Mouse (Mus musculus): ENCODE data around the gene Naip5. TPM values are rescaled to one million over a fixed set of nuclear protein-coding genes. Genes with fewer than 3 reads are reported as not detected.
"Not testable (repeated sequence)": the region's sequence is repeated elsewhere in the genome, so short reads cannot be mapped to it uniquely, and the experiment has no call there.

Naip5 gene
- under 1 TPM; 0.28 to 0.33 TPM for total RNA-seq (2021)
- long read RNA-seq, experiment 1 = 0 reads
- long read RNA-seq, experiment 2 = 0 reads

- not testable (repeated sequence) for DNase-seq (ENCODE audit: low spot score in 2 of 2)
These were observed at the start of gene Naip5 for GRCm38 (mm10) chr13:100246223-100246622. Gene Naip5, minus strand, starts transcription at chr13:100246323.

- DNase-seq (ENCODE audit: low spot score in 2 of 2) = no peak
These were observed 38.5 kb upstream of the Naip5 start for GRCm38 (mm10) chr13:100284611-100285010.

- DNase-seq (ENCODE audit: low spot score in 2 of 2) = not testable (repeated sequence)
These were observed 25.5 kb upstream of the Naip5 start for GRCm38 (mm10) chr13:100271474-100272132.

GRCm38 (mm10) chr13:100256996-100257395 lies 10.9 kb upstream of the Naip5 start:
- DNase-seq (ENCODE audit: low spot score in 2 of 2) = not testable (repeated sequence)

- not testable (repeated sequence) for DNase-seq (ENCODE audit: low spot score in 2 of 2)
These were observed 9.8 kb upstream of the Naip5 start for GRCm38 (mm10) chr13:100255925-100256324.

GRCm38 (mm10) chr13:100251897-100252296 lies 5.8 kb upstream of the Naip5 start:
- not testable (repeated sequence) for DNase-seq (ENCODE audit: low spot score in 2 of 2)

- not testable (repeated sequence) for DNase-seq (ENCODE audit: low spot score in 2 of 2)
These were observed 885 bp upstream of the Naip5 start for GRCm38 (mm10) chr13:100246896-100247519.

GRCm38 (mm10) chr13:100243702-100244101 lies 2.4 kb downstream of the Naip5 start:
- no peak for DNase-seq (ENCODE audit: low spot score in 2 of 2)

GRCm38 (mm10) chr13:100213683-100214082 lies 32.4 kb downstream of the Naip5 start:
- not testable (repeated sequence) for DNase-seq (ENCODE audit: low spot score in 2 of 2)

- DNase-seq (ENCODE audit: low spot score in 2 of 2) = no peak
These were observed 35.6 kb downstream of the Naip5 start for GRCm38 (mm10) chr13:100210540-100210939.

- DNase-seq (ENCODE audit: low spot score in 2 of 2) = no peak
These were observed 42.8 kb downstream of the Naip5 start for GRCm38 (mm10) chr13:100203319-100203718.

GRCm38 (mm10) chr13:100201659-100202333 lies 44.3 kb downstream of the Naip5 start, which contains the start of gene Naip2:
Gene Naip2, minus strand, starts transcription at chr13:100202092.
- DNase-seq (ENCODE audit: low spot score in 2 of 2) = not testable (repeated sequence)

GRCm38 (mm10) chr13:100200778-100201177 lies 45.3 kb downstream of the Naip5 start:
- DNase-seq (ENCODE audit: low spot score in 2 of 2) = no peak

GRCm38 (mm10) chr13:100195421-100195820 lies 50.7 kb downstream of the Naip5 start:
- no peak for DNase-seq (ENCODE audit: low spot score in 2 of 2)

GRCm38 (mm10) chr13:100183111-100183510 lies 63.0 kb downstream of the Naip5 start:
- DNase-seq (ENCODE audit: low spot score in 2 of 2) = not testable (repeated sequence)

- DNase-seq (ENCODE audit: low spot score in 2 of 2) = peak in 1 of 2 experiments; percentile 2
These were observed 71.8 kb downstream of the Naip5 start for GRCm38 (mm10) chr13:100174360-100174759.

GRCm38 (mm10) chr13:100166378-100166777 lies 79.7 kb downstream of the Naip5 start:
- not testable (repeated sequence) for DNase-seq (ENCODE audit: low spot score in 2 of 2)

- not testable (repeated sequence) for DNase-seq (ENCODE audit: low spot score in 2 of 2)
These were observed 83.7 kb downstream of the Naip5 start for GRCm38 (mm10) chr13:100162467-100162866.
